Mouse (Mus musculus) CH12F3 (cell line): ENCODE measurements around the gene Anapc7.
"Not testable (repeated sequence)": the region's sequence is repeated elsewhere in the genome, so short reads cannot be mapped to it uniquely, and the experiment has no call there.

Experiments used
- in situ Hi-C: fragments of 300-500 bp; cut with MboI; formaldehyde crosslinking; loops from 2 replicates; pipeline ENCODE4 v1.14.3; 2020; ENCODE audit warnings: low sequenced_read_pairs

The Anapc7 gene

DNA sequence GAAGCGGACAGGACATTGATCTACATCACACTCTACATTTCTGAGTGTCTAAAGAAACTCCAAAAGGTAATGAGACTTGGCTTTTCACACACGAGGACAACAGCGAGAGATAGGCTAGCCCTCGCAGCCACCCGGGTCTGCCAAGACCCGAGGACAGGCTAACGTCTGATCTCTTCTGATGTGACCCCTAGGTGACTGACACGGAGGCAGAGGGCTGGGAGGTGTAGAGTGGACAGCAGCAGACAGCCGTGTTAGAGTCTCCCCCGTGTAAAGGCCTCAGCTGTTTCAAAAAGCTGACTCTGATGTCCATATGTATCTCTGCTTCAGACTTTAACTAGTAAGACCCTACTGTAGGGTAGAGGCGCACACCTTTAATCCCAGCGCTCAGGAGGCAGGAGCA lies 18.1 kb upstream of the Anapc7 start:
- in situ Hi-C loops, result no loop called here

- in situ Hi-C loops, result no loop called here
Observed at GRCm38 (mm10) chr5:122405537-122405936, 16.0 kb upstream of the Anapc7 start.

GRCm38 (mm10) chr5:122409692-122410645 lies 11.5 kb upstream of the Anapc7 start:
- in situ Hi-C loops, result no loop called here

DNA sequence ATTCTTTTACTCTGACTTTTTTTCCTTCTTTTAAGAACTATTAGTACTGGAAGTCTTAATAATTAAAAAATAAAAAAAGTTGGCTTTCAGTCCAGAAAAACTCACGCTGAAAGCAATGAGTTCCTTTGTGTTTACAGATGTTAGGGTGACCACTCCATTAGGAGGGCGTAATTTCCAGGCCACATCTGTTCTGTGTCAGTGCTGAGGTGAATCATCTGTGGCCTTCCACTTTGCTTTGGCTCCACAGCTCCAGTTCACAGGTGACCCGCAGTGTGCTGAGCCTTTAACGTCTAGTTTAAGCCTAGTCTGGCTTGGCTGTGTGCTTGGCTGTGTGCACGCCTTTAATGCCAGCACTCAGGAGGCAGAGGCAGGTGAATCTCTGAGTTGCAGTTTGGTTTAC lies 9.6 kb upstream of the Anapc7 start:
- in situ Hi-C loops, result no loop called here

- in situ Hi-C loops, result no loop called here
Observed at GRCm38 (mm10) chr5:122412826-122413225, 8.7 kb upstream of the Anapc7 start.

GRCm38 (mm10) chr5:122414351-122414750 lies 7.1 kb upstream of the Anapc7 start:
- in situ Hi-C loops, result no loop called here

GRCm38 (mm10) chr5:122415465-122415864 lies 6.0 kb upstream of the Anapc7 start:
- in situ Hi-C loops, result no loop called here

GRCm38 (mm10) chr5:122420676-122421075 lies 817 bp upstream of the Anapc7 start:
- in situ Hi-C loops, result not testable (repeated sequence)

DNA sequence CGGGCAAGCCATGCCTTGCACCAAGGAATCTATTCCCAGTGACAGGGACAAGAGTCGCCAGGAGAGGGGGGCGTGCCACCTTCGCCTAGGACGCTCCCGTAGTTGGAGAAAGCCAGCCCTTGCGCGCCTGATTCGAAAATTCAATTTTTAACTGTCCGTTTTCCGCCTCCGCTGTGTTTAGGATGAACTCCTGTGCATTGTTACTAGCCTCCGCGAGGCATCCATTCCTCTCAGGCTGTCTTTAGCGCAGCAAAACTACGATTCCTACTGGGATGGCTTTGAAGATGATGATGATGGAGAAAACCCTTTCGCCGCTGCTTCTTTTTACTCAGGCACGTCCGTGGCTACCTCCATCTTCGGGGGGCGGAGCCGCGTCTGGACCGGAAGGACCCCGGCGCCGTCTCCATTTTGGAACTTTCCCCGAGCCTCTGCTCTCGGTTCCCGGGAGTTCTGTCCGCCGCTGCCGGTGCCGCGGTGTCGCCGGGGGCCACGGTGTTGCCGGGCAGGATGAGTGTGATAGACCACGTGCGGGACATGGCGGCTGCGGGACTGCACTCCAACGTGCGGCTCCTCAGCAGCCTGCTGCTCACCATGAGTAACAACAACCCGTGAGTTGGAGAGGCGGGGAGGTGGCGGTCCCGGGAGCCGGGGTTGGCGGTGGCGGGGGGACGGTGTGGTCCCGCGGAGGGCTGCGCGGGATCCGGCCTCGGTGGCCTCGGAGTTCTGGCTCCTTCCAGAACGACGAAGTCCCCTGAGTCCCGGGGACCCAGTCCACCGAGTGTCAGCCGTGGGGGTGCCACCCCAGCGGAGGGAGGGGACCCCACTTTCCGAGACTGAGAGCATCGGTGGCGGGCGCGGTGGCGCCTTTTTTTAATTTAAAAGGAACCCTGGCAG lies 825 bp downstream of the Anapc7 start:
- in situ Hi-C loops, result no loop called here

DNA sequence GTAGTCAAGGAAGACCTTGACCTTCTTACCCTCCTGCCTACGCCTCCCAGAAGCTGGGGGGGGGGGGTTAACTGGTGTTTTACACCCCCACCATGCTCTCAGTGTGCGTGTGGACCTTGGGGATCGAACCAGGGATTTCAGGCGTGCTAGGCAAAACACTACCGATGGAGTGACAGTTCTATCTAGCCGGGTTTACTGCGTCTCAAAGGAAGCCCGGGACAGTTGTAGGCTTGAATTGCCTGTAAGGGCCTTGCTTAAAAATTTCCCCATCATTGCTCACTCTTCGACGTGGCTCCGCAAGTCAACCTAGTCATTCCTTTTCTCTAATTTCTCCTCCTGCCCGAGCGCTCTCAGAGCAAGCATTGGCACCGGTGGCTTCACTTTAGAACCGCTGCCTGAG lies 1.6 kb downstream of the Anapc7 start:
- in situ Hi-C loops, result no loop called here

- in situ Hi-C loops, result no loop called here
Observed at GRCm38 (mm10) chr5:122425550-122425949, 4.1 kb downstream of the Anapc7 start.

DNA sequence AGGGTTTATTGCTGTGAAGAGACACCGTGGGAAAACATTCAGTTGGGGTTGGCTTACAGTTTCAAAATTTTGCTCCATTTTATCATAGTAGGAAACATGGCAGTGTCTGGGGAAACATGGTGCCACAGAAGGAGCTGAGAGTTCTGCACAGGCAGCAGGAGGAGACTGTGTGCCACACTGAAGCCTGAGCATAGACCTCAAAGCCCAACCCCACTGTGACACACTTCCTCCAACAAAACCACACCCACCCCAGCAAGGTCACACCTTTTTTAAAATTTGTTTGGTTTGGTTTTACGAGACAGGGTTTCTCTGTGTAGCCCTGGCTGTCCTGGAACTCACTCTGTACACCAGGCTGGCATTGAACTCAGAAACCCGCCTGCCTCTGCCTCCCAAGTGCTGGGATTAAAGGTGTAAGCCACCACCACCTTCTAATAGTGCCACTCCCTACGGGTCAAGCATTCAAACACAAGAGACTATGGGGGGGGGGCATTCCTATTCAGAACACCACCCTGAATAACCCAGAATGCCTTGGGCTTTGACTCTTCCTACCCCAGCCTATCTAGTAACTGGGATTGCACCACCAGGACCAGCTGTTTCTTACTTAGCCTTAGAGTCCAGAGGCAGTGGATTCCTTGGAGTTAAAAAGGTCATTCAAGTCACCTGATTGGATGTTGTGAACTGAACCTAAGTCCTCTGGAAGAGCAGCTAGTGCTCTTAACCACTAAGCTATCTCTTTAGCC lies 8.7 kb downstream of the Anapc7 start:
- in situ Hi-C loops, result no loop called here

DNA sequence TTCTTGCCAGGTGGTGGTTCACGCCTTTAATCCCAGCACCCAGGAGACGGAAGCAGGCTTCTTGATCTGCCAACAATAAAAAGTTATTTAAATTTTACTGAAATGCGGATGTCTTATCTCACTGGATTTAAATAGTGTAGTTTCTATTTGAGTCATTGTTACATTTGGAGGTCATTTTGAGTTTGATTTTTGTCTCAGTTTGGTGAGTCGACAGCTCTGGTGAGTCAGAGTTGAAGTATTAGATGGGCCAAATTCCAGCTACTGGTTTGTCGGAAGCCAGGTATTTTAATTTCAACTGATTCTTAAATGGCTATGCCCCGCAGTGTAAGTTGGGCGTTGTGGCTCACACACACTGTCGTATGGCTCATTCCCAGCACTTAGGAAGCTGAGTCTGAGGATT lies 9.7 kb downstream of the Anapc7 start:
- in situ Hi-C loops, result no loop called here

DNA sequence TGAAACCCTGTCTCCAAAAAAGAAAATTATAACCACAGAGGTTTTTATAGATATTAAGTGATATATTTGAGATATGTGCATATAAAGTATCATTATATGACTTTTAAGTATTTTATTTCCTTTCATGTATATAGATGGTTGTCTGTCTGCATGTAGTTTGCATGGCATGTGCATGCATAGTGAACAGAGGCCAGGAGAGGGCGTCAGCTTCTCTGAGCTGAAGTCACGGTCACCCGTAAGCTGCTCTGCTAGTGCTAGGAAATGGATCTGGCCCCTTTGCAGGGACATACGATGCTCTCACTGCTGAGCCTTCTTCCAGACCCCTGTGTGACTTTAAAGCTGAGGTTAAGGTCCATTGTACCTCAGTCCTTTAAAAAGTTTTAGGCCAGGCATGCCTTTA lies 13.0 kb downstream of the Anapc7 start:
- in situ Hi-C loops, result no loop called here

- in situ Hi-C loops, result no loop called here
Observed at GRCm38 (mm10) chr5:122439400-122440094, 18.1 kb downstream of the Anapc7 start.

DNA sequence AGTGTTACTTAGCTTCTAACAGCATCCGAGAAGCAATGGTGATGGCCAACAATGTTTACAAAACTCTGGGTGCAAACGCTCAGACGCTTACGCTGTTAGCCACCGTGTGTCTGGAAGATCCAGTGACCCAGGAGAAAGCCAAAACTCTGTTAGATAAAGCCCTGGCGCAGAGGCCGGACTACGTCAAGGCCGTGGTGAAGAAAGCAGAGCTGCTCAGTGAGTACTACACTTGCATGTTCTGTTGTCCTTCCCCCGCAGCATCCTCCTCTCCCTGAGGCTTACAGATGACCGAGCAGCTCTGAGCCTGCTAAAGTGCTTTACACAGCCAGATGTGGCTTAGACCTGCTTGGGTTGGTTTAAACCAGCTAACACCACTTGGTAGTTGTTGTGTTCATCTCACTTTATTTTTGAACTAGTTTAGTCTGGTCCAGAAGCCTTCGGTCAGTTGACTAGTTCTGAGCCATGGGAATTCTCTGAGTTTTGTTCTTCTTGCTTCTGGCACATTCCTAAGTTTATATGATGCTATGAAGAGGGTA lies 18.7 kb downstream of the Anapc7 start:
- in situ Hi-C loops, result no loop called here

DNA sequence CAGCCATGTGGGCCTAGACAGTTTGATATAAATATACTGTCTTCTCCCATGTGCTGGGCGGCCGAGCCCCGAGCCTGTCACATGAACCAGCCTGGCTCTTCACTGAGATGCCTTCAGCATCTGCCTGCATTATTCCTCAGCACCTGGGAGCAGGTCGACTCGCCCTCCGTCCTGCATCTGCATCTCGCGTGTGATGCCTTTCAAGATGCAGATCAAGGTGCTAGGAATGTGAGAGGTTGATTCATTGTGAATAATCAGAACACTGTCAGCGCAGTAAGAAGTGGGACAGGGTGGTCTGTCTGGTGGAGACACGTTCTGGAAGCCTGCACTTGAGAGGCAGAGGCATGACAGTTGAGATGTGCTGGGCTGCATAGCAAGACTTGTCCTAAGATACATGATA lies 23.0 kb downstream of the Anapc7 start:
- in situ Hi-C loops, result no loop called here

DNA sequence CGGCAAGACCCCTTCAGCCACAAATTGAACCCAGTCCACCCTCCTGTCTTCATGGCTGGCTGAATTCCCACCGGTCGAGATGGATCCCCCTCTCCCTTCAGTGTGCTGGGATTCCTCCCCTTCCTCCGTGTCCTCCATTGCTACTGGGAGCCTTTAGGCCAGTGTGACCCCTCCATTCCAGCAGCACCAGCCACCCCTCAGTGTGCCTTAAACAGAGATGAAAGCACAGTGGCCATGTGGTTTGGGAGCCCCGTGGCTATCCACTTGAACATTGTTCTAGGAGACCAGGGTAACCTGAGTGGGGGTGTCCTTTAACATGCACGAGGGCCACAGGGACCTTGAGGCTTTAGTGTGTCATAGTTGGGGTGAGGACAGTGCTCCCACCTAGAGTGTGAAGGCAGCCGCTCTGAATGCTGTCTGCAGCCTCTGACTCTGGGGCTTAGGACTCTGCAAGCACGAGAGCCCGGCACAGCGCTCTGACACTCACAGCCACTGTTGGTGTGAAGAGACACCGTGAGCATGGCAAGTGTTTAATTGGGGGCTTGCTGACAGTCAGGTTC lies 23.6 kb downstream of the Anapc7 start:
- in situ Hi-C loops, result no loop called here

GRCm38 (mm10) chr5:122447857-122448256 lies 26.4 kb downstream of the Anapc7 start:
- in situ Hi-C loops, result no loop called here

- in situ Hi-C loops, result no loop called here
Observed at GRCm38 (mm10) chr5:122448869-122449268, 27.4 kb downstream of the Anapc7 start.
